Mouse (Mus musculus) fibroblast of lung, adult 2 months (primary cell): ENCODE measurements at regions not wholly inside any gene's neighbourhood (a gene's known extent, or its start where the extent isn't known, plus 50 kb on each side); places are given as distances from the start of the nearest gene placed in this dataset.

Source experiments
- DNase-seq: peaks from one replicate; pipeline ENCODE4 v3.0.0-alpha.2; 2011; ENCODE audit warnings: low read depth

DNA sequence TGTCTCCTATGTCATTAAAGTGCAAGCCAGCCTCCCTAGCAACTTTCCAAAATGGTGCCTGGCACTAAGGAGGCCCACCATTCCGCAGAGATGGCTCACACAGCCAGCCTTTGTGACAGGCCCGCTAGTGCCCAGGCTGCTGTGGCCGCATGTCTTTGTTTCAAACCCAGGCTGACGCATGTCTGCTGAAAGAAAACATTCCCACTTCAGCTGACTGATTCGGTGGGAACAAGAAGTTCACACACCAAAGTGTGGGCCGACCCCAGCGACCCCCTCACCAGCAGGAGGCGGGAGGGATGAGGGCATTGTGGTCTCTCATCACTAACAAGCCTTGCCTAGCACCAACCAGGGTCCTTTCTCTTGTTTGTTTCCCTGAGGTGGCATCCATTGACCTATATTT, 190.9 kb downstream of the Tle3 start:
- no peak for DNase-seq

DNA sequence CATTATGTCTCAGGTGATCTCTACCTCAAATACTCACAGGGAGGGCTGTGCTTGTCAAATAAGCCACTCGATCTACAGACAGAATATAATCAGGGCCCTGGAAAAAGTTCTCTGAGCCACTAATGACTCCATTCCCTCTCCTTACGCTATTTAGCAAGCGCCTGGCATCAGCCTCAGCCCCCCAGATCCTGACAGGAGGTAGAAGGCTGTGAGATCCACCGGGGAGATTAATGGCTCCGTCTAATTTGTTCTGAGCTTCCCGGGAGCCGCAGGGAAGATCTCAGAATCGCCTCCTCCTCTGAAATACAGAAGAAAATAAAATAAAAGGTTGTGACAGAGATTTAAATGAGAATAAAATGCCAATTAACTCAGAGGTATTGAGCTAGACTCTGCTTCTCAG, 189.4 kb downstream of the Tle3 start:
- DNase-seq = no peak

DNA sequence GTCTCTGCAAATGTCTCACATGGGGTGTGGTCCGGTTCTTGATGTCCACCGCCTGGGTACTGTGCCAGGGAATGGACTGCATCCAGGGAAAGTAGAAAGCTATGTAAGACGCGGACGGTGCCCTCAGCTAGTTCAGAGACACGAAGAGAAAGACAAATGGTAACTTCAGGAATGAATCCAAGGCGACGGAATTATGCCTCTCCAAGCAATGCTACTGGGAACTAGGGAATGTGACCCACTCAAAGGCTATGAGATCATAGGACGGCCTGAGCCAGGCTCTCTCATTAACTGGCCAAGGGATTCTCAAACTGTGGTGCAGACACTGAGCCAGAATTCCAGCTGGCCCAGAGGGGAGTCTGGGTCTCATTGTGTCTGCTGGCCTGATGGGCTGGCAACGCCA, 186.5 kb downstream of the Tle3 start:
- DNase-seq = peak; percentile 32

- no peak for DNase-seq
Measured at GRCm38 (mm10) chr9:61557025-61557424, 184.9 kb downstream of the Tle3 start.

- no peak for DNase-seq
Measured at GRCm38 (mm10) chr9:61555173-61555572, 183.0 kb downstream of the Tle3 start.

- DNase-seq = peak; percentile 79
Measured at GRCm38 (mm10) chr9:61554611-61555010, 182.4 kb downstream of the Tle3 start.

- DNase-seq = no peak
Measured at GRCm38 (mm10) chr9:61553626-61554025, 181.5 kb downstream of the Tle3 start.

- DNase-seq = no peak
Measured at GRCm38 (mm10) chr9:61551361-61551760, 179.2 kb downstream of the Tle3 start.

GRCm38 (mm10) chr9:61550326-61550725, 178.2 kb downstream of the Tle3 start:
- no peak for DNase-seq

DNA sequence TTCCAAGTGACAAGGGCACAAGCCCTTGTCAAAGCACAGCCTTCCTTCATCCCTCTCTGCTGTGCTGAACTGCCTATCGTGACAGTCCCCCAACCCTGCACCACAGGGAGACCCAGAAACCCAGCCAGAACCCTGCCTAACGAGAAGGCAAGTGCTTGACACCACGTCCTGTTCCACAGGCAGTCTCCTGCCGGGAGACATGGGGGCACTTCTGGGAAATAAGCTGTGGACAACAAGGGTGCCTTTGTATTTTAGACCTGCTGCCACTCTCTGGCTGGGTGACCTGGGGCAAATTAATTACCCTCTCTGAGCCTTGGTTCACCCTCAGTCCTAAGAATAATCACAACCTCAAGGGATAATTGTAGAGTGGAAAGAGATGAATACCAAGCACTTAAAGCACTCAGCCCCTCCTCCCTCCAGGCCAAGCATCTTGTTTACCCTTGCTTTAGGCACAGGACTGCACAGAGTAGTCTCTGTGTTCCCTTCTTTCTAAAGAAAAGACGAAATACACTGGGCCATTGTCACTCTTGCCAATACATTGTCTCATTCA, 177.6 kb downstream of the Tle3 start:
- DNase-seq = no peak

DNA sequence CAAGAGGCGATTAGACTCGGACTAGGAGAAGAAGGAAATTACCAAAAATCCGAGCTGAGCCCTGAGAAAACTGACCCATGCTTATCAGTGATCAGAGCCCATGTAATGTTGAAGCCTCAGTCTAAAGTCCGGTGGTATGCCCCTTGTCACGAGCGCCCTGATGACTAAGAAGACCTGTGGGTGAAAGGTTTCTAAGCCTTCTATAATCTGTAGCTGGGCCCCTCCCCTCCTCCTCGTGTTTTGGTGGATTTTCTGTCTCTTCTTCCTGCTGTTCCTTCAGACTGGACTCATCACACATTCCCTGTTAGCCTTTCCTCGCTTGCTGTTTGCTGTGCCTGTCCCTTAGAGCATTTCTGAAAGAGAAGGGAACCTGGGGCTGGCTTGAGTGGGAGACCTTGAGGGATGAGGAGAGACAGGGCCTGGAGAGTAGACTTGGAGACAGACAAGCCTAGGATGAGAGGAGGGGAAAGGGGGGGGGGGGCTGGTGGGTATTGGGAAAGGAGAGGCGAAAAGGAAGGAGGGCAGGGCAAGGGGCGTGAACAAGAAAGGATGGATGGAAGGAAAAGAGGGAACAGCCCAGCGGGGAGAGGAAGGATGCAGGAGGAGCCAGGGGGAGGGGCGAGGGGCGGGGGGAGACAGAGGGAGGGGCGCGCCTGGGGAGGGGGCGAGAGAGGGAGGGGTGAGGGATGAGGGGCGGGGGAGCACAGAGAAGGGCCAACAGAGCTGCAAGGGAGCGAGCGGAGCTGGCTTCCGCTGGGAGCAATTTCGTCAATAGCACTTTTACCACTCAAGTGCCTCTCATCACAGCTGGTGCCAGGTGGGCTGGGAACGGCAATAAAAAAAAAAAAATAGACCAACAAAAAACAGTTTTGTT, 165.4 kb downstream of the Tle3 start:
- no peak for DNase-seq

DNA sequence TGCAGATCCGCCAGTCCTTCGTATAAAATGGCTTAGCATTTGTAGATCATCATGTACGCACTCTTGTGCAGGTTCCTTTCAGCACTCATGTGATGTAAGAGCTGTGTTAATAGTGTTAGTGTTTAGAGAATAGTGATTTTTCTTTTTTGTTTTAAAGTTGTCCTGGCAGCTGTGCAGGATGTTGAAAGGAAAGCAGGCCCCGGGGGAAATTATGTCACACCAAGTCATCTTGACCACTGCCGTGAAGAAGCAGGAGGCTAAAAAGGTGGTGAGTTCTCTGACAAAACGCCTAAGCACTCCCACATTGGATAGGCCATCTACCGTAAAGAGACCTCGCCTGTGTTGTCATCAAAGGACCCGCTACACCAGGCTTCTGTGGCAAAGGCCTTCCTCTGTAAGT, 161.1 kb downstream of the Tle3 start:
- no peak for DNase-seq

DNA sequence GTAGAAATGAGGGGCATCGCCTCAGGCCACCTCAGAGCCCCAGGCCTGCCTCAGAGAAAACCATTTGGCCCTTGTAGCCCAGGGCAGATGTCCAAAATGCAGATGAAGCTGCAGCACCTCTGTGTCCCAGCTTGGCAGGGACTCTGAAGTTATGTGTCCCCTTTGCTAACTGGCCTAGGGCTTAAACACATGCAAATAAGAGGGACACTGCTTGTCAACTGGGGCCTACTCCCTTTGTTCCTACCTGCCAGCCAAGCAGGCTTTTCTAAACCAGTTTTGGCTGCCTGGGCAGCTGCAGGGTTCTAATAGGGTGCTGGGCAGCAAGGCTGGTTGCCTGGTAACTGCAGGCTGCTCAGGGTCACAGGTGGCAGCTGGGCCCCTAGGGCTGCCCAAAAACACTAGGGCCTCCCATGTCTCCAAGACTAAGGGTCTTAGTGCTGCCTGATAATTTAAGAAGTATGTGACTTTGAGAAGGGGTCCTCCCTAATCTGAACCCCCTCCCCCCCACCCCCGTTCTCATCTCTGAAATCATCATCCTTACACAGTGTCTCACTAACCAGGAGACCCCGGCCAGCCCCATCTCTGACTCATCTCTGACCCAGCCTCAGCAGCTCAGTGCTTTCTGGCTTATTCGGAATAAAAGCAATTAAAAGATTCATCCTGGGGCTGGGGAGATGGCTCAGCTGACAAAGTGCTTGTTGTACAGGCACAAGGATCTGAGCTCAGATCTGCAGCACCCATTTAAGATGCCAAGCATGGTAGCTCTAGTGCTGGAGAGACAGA, 158.3 kb downstream of the Tle3 start:
- no peak for DNase-seq

DNA sequence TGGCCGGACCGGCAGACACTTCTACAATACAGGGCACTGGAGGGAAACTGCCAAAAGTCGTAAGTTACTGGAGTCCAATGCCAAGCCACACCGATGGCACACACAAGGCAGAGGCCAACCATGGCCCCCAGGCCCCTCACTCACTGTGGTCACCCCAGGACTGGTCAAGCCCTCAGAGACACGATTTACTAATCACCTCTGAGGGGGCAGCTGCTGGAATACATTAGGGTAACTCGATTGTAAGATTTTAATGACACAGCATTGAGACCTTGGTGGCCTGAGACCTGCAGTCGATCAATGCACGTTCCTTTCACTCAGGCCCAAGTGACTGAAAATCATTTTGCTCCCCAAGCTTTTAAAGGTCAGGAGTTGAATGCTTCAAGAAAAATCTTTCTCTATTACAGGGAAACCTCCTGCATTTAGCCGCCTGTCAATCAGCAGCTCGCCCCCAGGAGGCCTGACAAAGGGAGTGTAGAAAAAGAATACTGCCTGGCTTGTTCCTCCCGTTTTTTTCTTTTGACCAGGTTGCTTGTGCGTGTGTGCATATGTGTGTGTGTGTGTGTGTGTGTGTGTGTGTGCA, 156.2 kb downstream of the Tle3 start:
- no peak for DNase-seq

- no peak for DNase-seq
Measured at GRCm38 (mm10) chr9:61527491-61528056, 155.4 kb downstream of the Tle3 start.

- no peak for DNase-seq
Measured at GRCm38 (mm10) chr9:61520136-61520535, 148.0 kb downstream of the Tle3 start.

DNA sequence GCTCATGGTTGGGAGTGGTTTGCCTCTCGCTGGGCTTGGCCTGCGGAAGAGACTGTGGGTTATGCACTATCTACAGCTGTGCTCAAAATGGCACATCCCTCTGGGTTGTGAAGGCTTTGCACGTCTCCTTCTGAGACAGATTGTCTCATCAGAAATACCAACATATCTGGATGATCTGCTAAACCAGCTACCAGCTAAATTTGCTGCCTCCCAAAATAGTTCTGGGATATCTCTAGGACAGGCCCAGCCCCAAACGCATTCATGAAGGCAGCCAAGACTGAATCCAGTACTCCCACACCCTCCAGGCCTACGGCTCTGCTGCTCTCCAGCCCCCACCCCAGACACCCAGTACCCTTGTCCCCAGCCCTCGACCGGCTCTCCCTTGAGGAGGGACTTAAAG, 145.7 kb downstream of the Tle3 start:
- no peak for DNase-seq

GRCm38 (mm10) chr9:61511436-61511835, 139.3 kb downstream of the Tle3 start:
- DNase-seq = no peak

DNA sequence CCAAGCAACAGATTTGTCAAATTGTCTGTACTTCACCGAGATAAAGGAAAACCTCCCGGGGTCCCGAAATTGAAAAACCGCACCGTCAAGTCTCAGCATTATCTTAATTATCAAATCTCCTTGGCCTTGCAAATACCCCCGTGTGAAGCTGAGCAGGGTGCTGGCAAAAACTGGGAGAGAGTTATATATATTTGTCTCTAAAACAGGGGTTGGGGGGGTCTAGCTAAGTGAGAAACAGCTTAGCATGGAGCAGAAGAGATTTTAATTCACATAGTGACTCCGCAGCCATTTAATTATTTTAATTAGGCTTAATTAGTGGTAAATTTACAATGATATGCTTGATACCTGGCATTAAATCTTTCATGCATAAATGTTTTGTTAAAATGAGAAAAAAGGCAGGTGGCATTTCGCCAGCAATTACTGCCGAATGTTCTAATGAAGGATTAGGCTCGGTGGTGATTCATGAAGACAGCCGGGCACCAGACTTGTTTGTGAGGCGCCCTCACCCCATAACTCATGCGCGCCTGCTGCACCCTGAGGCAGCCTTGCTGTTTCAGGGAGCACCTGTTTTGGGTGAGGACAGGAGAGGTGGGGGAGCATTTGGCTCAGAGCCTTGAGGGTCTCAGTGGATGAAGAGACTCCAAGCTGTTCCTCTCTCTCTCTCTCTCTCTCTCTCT, 138.2 kb downstream of the Tle3 start:
- DNase-seq = no peak

GRCm38 (mm10) chr9:61509591-61510191, 137.5 kb downstream of the Tle3 start:
- DNase-seq = no peak

DNA sequence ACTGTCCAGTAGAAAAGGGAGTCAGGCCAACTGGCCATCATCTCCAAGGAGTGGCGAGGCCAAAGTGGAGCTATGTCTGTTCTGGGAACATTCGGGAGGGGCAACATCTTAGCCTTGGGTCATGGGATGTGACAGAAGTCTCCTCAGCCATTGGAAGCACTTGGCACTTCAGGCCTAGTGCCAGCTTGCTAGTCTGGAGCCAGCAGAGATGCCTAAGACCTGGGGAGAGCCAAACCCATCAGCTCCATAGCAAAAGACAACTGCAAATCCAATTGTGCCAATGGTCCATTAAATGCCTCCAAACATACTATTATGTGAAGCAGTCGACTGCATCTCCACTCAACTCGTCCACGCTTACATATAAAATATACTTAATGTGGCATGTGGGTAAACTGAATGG, 136.9 kb downstream of the Tle3 start:
- DNase-seq = no peak
